Mouse (Mus musculus): Measurements from ENCODE around the gene Frrs1. TPM values are rescaled to one million over a fixed set of nuclear protein-coding genes. Genes with fewer than 3 reads are reported as not detected.

Gene Frrs1
- total RNA-seq, 2 experiments from 2014 or later: 3.7 to 4.2 TPM

- no peak for DNase-seq
These were observed 11.2 kb upstream of the Frrs1 start for GRCm38 (mm10) chr3:116848099-116848498.

DNA sequence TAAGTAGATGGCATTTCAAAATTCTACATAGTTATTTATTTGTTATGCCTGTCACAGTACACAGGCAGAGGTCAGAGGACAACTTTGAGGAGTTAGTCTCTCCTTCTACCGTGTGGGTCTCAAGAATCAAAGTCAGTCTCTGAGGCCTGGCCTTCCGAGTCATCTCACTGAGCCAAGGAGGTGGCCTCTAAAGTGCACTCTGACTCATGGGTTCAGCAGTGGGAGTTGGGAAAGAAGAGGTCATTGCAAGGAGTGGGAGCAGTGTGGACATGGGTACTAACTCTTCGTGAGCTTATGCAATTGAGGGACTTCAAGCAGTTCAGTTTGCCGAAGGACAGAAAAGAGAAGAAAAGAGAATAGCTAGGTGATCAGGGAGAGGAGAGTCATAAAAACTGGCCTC, 10.3 kb upstream of the Frrs1 start:
- no peak for DNase-seq

GRCm38 (mm10) chr3:116850376-116850775, 8.9 kb upstream of the Frrs1 start:
- DNase-seq: no peak

- no peak for DNase-seq
These were observed 6.8 kb upstream of the Frrs1 start for GRCm38 (mm10) chr3:116852421-116852820.

GRCm38 (mm10) chr3:116857611-116858010, 1.7 kb upstream of the Frrs1 start:
- DNase-seq: no peak

DNA sequence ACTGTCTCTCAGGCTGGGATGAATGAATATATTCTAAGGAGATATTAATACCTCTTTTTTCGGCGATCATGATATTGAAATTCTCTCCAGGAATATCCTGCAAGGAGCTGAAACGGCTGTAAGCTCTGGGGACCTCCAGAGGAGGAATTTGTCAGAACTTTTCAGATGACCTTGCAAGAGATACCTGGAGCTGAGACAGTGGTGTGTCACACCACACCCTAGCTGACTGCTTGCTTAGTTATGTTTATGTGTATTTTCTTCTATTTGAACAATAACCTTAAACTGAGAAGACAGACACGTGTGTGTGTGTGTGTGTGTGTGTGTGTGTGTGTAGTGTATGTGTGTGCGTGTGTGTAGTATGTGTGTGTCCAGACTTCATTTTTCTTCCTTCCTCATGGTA, 488 bp downstream of the Frrs1 start:
- no peak for DNase-seq

- no peak for DNase-seq
These were observed 1.3 kb downstream of the Frrs1 start for GRCm38 (mm10) chr3:116860333-116861222.

DNA sequence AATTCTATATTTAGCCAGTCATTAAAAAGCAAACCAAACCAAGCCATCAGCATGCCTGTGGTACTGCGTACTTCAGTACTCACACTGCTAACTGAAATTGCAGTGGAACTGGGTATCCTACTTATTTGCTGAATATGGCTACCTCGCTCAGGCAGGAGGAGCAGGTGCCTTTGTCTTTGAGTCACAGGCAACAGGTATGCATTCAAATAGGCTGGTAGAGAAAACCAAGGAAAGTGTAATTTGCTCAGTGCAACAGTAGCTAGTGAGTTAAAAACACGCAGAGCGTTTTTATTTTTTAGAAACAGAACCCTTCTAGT, 1.9 kb downstream of the Frrs1 start:
- no peak for DNase-seq

GRCm38 (mm10) chr3:116861540-116862067, 2.3 kb downstream of the Frrs1 start:
- peak; percentile 28 for DNase-seq

GRCm38 (mm10) chr3:116862621-116863020, 3.4 kb downstream of the Frrs1 start:
- DNase-seq: no peak

DNA sequence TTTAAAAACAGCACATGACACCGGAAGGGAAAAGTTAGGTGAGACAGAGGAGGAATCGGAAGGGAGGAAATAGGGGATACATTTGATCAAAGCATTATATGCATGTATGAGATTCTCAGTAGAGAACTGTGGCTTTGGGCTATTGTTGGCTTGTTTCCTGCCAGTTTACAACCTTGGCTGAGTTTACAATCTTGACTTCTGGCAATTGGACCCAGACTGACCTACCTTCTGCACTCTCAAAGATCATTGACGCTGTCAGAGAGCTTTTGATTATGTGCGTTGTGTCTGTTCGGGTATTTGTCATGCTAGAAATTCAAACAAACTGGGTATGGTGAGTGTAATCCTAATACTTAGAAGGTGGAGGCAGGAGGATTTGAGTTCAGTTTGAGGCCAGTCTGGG, 5.2 kb downstream of the Frrs1 start:
- no peak for DNase-seq

DNA sequence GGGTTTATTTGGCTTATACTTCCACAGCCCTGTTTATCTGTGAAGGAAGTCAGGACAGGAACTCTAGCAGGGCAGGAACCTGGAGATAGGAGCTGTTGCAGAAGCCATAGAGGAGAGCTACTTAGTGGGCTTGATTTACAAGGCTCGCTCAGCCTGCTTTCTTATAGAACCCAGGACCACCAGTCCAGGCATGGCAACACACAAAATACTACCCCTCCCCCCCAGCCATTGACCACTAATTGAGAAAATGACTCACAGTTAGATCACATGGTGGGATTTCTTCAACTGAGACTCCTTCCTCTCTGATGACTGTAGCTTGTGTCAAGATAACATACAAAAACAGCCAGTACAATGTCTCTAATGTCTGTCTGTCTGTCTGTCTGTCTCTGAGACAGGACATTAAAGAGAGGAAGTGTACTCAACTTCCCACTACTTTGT, 6.0 kb downstream of the Frrs1 start:
- no peak for DNase-seq

DNA sequence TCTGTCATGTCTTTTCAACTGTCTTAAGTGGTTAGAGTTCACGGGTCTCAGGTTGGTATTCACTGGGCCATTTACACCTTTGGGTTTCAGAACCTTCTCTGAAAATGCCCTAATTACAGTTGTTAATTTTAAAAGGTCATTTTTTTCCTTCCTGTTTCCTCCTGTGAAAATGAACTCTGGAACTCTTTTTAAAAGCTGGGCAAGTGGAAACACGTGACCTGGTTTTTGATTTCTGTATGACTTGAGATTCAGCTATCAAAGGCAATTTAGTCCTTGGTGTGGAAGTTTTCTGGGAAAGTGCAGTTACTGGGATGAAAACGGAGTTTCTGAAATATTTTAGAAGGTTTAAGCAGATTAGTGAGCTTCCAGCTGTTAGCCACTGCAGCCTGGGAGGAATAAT, 11.1 kb downstream of the Frrs1 start:
- DNase-seq: no peak

GRCm38 (mm10) chr3:116882221-116882960, 23.1 kb downstream of the Frrs1 start:
- no peak for DNase-seq

DNA sequence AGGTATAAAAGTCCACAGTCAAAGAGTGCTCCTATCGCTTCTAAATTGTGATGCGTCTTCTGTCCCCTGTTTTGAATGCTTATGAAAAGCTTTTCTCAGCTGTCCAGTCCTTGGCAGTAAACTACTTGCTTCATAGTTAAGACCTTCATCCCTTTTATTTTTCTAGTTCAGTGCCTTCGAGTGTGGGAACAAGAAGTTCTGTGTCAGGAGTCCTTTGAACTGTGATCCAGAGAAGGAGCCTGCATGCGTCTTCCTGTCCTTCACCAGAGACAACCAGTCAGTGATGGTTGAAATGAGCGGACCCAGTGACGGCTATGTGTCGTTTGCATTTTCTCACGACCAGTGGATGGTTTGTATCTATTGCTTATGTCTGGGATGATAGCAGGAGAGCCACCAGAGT, 25.7 kb downstream of the Frrs1 start:
- no peak for DNase-seq

DNA sequence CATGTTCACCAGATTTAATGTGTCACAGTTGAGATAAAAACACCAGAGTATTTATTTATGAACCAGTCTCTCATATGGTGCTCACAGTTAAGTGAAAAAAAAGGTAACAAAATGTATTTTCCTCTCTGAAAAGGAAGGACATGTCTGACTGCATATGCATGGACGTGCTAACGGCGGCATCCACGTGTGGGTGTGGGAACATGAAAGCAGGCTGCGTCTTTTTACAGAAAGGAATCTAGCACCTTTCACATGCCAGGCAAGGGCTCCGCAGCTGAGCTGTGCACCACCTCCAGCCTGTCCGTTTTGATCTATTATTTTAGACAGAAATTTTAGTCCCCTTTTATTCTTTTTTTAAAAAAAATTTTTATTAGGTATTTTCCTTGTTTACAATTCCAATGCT, 30.1 kb downstream of the Frrs1 start:
- DNase-seq: no peak

DNA sequence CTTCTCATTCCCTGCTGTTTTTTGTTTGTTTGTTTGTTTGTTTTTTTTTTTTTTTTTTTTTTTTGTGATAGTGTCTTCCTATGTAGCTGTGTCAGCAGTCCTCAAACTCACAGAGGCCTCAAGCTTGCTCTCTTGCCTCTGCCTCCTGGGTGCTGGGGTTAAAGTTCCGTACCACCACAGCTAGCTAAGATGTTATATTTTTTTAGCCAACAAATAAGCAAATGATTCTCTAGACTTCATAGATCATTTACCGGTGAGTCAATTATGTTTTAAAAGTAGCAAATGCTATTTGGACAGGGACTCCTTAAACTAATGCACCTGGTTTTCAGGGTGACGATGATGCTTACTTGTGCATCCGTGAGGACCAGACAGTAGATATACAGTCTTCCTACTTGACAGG, 31.3 kb downstream of the Frrs1 start:
- no peak for DNase-seq

DNA sequence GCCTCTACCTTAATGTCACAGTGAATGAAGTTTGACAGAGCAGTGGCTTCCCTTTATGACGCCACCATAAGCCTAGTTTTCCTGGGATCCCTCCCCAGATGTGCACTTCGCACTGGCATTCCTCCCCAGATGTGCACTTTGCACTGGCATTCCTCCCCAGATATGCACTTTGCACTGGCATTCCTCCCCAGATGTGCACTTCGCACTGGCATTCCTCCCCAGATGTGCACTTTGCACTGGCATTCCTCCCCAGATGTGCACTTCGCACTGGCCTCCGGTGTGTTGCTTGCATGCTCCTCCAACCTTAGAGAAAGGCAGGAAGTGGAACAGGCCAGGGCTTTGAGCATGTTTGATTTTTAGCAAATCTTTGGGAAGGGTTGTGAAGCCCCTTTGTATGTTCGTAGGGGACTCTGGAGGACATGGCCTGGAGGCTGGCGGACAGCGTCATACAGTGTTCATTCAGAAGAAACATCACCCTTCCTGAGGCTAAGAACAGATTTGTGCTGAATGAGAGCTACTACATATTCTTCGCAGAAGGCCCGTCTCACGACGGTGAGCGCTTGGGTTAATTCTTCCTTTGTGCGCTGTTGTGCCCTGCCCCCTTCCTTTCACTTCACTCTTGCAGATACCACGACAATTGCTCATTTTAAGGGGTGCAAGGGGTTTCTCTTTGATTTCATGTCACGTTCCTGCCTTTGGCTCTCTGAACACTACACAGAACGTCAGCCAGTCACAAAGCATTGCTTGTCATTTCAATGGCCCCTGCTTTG, 32.4 kb downstream of the Frrs1 start:
- no peak for DNase-seq

DNA sequence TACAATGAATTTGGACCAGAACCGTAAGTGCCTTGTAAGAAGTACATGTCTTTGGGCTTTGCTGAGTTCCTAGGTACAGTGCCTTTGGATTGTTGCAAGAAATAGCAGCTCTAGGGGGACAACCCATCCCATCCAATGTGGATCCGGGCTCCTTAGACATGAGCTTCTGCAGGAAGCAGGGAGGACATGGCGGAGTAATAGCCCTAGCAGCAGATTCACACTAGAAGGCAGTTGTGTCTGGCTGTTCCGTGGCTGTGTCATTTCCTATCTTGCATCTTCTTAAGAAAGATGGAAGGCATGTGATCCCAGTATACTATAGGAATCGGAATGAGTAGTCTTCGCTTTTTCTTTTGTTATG, 32.9 kb downstream of the Frrs1 start:
- DNase-seq: no peak

DNA sequence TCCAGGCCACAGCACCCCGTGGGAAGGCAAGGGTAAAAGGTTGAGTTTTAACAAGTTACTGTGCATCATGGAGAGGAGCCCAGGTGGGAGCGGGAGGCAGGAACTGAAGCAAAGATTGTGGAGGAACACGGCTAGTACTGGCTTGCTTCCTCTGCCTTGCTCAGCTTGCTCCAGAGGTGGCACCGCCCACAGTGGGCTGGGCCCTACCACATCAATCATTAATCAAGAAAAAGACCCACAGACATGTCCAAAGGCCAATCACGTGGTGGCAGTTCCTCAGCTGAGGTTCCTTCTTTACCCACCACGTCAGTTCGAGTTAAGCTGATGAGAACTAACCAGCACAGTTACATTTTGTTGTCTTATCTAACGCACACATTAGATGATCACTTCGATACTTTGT, 33.6 kb downstream of the Frrs1 start:
- no peak for DNase-seq

DNA sequence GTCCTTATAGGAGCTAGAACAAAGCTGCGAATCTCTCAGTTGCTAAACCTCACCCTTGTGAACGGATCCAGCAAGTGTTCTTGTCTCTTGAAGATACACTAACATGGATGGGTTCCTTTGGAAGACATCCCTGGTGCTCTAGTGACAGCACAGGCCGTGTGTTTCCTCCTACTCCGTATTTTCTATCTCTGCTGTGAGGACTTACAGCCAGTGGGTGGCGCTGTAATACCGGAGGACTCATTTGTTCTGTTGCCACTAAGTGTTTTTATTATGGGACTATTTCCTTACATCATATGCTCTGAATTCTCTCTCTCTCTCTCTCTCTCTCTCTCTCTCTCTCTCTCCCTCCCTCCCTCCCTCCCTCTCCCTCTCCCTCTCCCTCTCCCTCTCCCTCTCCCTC, 44.9 kb downstream of the Frrs1 start:
- DNase-seq: peak; percentile 24

DNA sequence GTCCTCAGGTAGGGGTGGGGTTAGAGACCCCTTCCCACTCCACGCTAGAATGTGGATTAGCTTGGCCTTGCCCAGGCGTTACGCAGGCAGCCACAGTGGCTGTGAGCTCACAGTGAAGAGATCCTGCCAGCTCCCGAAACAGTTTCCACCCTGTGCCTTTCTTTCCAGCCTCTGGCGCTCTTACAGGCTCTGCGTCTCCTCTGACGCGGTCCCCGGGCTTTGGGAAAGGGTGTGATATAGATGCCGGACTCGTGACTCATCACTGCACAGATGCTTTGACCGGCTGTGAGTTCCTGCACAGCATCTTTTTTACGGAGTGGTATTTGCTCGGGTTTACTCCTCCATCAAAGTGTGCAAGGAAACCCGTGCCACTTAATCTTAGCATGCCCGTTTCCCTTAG, 46.6 kb downstream of the Frrs1 start:
- peak; percentile 53 for DNase-seq

- DNase-seq: no peak
These were observed 47.3 kb downstream of the Frrs1 start for GRCm38 (mm10) chr3:116906596-116906995.

Measured in gastrocnemius, postnatal 25 days (tissue).